Mouse (Mus musculus) testis, adult 2 months (tissue): ENCODE results near the gene Xpo5. TPM values are rescaled to one million over a fixed set of nuclear protein-coding genes. Genes with fewer than 3 reads are reported as not detected.

Experiments
- H3K27ac ChIP-seq: fragments of 200-500 bp; 2 replicates; pipeline ENCODE4 v1.5.1; 2012; ENCODE audit warnings: low read depth, low read length; ENCODE audit not compliant: control insufficient read depth, insufficient read depth
- H3K27me3 ChIP-seq: fragments of 200-500 bp; 2 replicates; pipeline ENCODE4 v1.6.1; 2012; ENCODE audit warnings: mild to moderate bottlenecking, low read length, moderate library complexity; ENCODE audit not compliant: control insufficient read depth, insufficient read depth
- H3K36me3 ChIP-seq: fragments of 200-500 bp; 2 replicates; pipeline ENCODE4 v1.6.1; 2012; ENCODE audit warnings: mild to moderate bottlenecking, low read length; ENCODE audit not compliant: control insufficient read depth, insufficient read depth
- H3K4me1 ChIP-seq: fragments of 200-500 bp; 2 replicates; pipeline ENCODE4 v1.6.1; 2012; ENCODE audit warnings: low read length; ENCODE audit not compliant: control insufficient read depth, insufficient read depth
- H3K4me3 ChIP-seq: fragments of 200-500 bp; 2 replicates; pipeline ENCODE4 v1.5.1; 2012; ENCODE audit warnings: low read depth, mild to moderate bottlenecking, low read length, moderate library complexity, mixed read lengths; ENCODE audit not compliant: control insufficient read depth
- CTCF ChIP-seq: fragments of 200-500 bp; IDR thresholded peaks from 2 replicates; pipeline ENCODE4 v1.5.1; 2012; ENCODE audit warnings: low read depth, mild to moderate bottlenecking, inconsistent platforms, low read length, moderate library complexity; ENCODE audit not compliant: control insufficient read depth, insufficient read depth, insufficient replicate concordance
- POLR2A ChIP-seq: fragments of 200-500 bp; IDR thresholded peaks from 2 replicates; pipeline ENCODE4 v1.6.1; 2012; ENCODE audit warnings: low read depth, mild to moderate bottlenecking, inconsistent platforms, low read length, moderate library complexity; ENCODE audit not compliant: control insufficient read depth
- polyA plus RNA-seq: library from polyadenylated mRNA; depleted of rRNA; stranded (reverse); fragments of >200 nt; gene quantifications from 2 replicates; pipeline ENCODE4 v1.2.3, GENCODE M21; 2012; rRNA removed

Gene Xpo5
- polyA plus RNA-seq, 1 experiment: 25.1 TPM

GRCm38 (mm10) chr17:46287678-46288095 is 85.1 kb downstream of the Xpo5 start:
- H3K27me3 ChIP-seq: no peaks in the 10 kb centered on the region
- no peaks in the 10 kb centered on the region for H3K36me3 ChIP-seq
- H3K4me1 ChIP-seq: peaks cover 8% of the 10 kb centered on the region
- no peak for TF ChIP-seq POLR2A
- no peak for TF ChIP-seq CTCF
- H3K4me3 ChIP-seq: no peak overlapping the region
- no peak overlapping the region for H3K27ac ChIP-seq

Other genes with a start within 250 kb of the Xpo5 start
- 13.2 and 13.5 TPM in 2 replicates for gene Vegfa, start 170.4 kb upstream of the Xpo5 start, polyA plus RNA-seq
- 74.0 and 89.6 TPM in 2 replicates for gene Mrps18a, start 91.8 kb upstream of the Xpo5 start, polyA plus RNA-seq
- 240 and 252 TPM in 2 replicates for gene Rsph9, start 58.6 kb upstream of the Xpo5 start, polyA plus RNA-seq
- 23.7 and 24.5 TPM in 2 replicates for gene Mad2l1bp, start 49.2 kb upstream of the Xpo5 start, polyA plus RNA-seq
- 149 and 155 TPM in 2 replicates for gene Gtpbp2, start 41.8 kb upstream of the Xpo5 start, polyA plus RNA-seq
- gene Polh, start 137 bp upstream of the Xpo5 start, polyA plus RNA-seq: 8.1 and 8.7 TPM in 2 replicates
- 57.5 and 68.8 TPM in 2 replicates for gene Polr1c, start 45.3 kb downstream of the Xpo5 start, polyA plus RNA-seq
- gene Yipf3, start 45.3 kb downstream of the Xpo5 start, polyA plus RNA-seq: 67.9 and 75.4 TPM in 2 replicates
- gene Lrrc73, start 50.7 kb downstream of the Xpo5 start, polyA plus RNA-seq: 106 and 120 TPM in 2 replicates
- 33.1 and 39.0 TPM in 2 replicates for gene Tjap1, start 80.2 kb downstream of the Xpo5 start, polyA plus RNA-seq
- gene Dlk2, start 94.6 kb downstream of the Xpo5 start, polyA plus RNA-seq: 0.38 and 0.97 TPM in 2 replicates
- 8.8 and 8.9 TPM in 2 replicates for gene Abcc10, start 125.6 kb downstream of the Xpo5 start, polyA plus RNA-seq
- 71.7 and 73.7 TPM in 2 replicates for gene Zfp318, start 180.9 kb downstream of the Xpo5 start, polyA plus RNA-seq
- 7.4 and 8.5 TPM in 2 replicates for gene Crip3, start 226.1 kb downstream of the Xpo5 start, polyA plus RNA-seq
- 1.3 and 1.5 TPM in 2 replicates for gene Slc22a7, start 235.7 kb downstream of the Xpo5 start, polyA plus RNA-seq